Mouse (Mus musculus): Measurements from ENCODE around the gene Ogfod3. TPM values are rescaled to one million over a fixed set of nuclear protein-coding genes. Genes with fewer than 3 reads are reported as not detected.

The Ogfod3 gene
- polyA plus RNA-seq, 1 experiment from 2014 or later = 31.3 TPM

DNA sequence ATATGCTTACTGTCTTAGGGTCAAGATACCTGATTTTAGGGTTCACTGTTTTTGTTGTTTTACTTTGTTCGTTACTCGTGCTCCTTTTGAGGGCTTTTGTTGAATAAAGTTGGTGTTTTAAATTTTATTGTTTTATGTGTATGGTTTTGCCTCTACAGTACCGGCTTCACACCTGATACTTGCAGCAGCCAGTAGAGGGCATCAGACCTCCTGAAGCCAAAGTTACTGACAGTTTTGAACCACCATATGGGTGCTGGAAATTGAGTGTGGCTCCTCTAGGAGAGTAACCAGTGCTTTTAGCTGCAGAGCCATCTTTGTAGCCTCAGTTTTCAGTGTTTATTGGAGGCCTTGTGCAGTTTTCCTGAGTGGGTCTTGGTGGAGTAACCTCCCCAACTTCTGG is 56.3 kb downstream of the Ogfod3 start:
- no peak overlapping the region for H3K4me3 ChIP-seq (ENCODE audit: low read length)
- 75% methylated on average over 3 of the region's 3 CpGs for WGBS
- no peaks in the 10 kb centered on the region for H3K36me3 ChIP-seq (ENCODE audit: control insufficient read depth, insufficient read depth, low read length)
- H3K27me3 ChIP-seq (ENCODE audit: control insufficient read depth, insufficient read depth, low read length) = no peaks in the 10 kb centered on the region; the same call in 1 of the 2 replicates
- no peaks in the 10 kb centered on the region for H3K9me3 ChIP-seq (ENCODE audit: control insufficient read depth, low read length)
- no peak overlapping the region for H3K9ac ChIP-seq (ENCODE audit: low read depth, low read length)
- no peak for ATAC-seq (ENCODE audit: low FRiP score, low TSS enrichment)
- no peaks in the 10 kb centered on the region for H3K4me1 ChIP-seq (ENCODE audit: control insufficient read depth, insufficient read depth, low read length)
- no peak overlapping the region for H3K4me2 ChIP-seq (replicated peaks; ENCODE audit: low read depth, low read length)
- no peak overlapping the region for H3K27ac ChIP-seq (ENCODE audit: low read depth, low read length)

- H3K27ac ChIP-seq (ENCODE audit: low read depth, low read length) = no peak within 1 kb of the TSS
- H3K4me2 ChIP-seq (replicated peaks; ENCODE audit: low read depth, low read length) = no peak within 1 kb of the TSS
- H3K9ac ChIP-seq (ENCODE audit: low read depth, low read length) = no peak within 1 kb of the TSS
- H3K27me3 ChIP-seq (ENCODE audit: control insufficient read depth, insufficient read depth, low read length) = no peaks in the 10 kb centered on the region
- H3K4me3 ChIP-seq (ENCODE audit: low read length) = no peak within 1 kb of the TSS
- H3K9me3 ChIP-seq (ENCODE audit: control insufficient read depth, low read length) = no peaks in the 10 kb centered on the region
- no peaks in the 10 kb centered on the region for H3K4me1 ChIP-seq (ENCODE audit: control insufficient read depth, insufficient read depth, low read length)
- ATAC-seq (ENCODE audit: low FRiP score, low TSS enrichment) = no peak
- 93% methylated on average over 22 of the region's 22 CpGs for WGBS
- H3K36me3 ChIP-seq (ENCODE audit: control insufficient read depth, insufficient read depth, low read length) = no peaks in the 10 kb centered on the region
Measured at GRCm38 (mm10) chr11:121145865-121146264, 58.6 kb downstream of the Ogfod3 start, which contains the start of gene Tex19.1. Gene Tex19.1, plus strand, starts transcription at chr11:121146143.

GRCm38 (mm10) chr11:121143325-121144015 is 61.0 kb downstream of the Ogfod3 start:
- no peaks in the 10 kb centered on the region for H3K36me3 ChIP-seq (ENCODE audit: control insufficient read depth, insufficient read depth, low read length)
- WGBS = 83% methylated on average over 9 of the region's 9 CpGs
- H3K9ac ChIP-seq (ENCODE audit: low read depth, low read length) = no peak overlapping the region
- H3K4me1 ChIP-seq (ENCODE audit: control insufficient read depth, insufficient read depth, low read length) = no peaks in the 10 kb centered on the region
- no peak overlapping the region for H3K27ac ChIP-seq (ENCODE audit: low read depth, low read length)
- H3K4me3 ChIP-seq (ENCODE audit: low read length) = no peak overlapping the region
- no peak for ATAC-seq (ENCODE audit: low FRiP score, low TSS enrichment)
- no peaks in the 10 kb centered on the region for H3K27me3 ChIP-seq (ENCODE audit: control insufficient read depth, insufficient read depth, low read length)
- H3K9me3 ChIP-seq (ENCODE audit: control insufficient read depth, low read length) = no peaks in the 10 kb centered on the region
- H3K4me2 ChIP-seq (replicated peaks; ENCODE audit: low read depth, low read length) = no peak overlapping the region

GRCm38 (mm10) chr11:121138732-121139131 is 65.8 kb downstream of the Ogfod3 start:
- H3K4me3 ChIP-seq (ENCODE audit: low read length) = no peak overlapping the region
- no peak overlapping the region for H3K27ac ChIP-seq (ENCODE audit: low read depth, low read length)
- H3K27me3 ChIP-seq (ENCODE audit: control insufficient read depth, insufficient read depth, low read length) = no peaks in the 10 kb centered on the region
- H3K4me1 ChIP-seq (ENCODE audit: control insufficient read depth, insufficient read depth, low read length) = no peaks in the 10 kb centered on the region
- no peak overlapping the region for H3K4me2 ChIP-seq (replicated peaks; ENCODE audit: low read depth, low read length)
- no peaks in the 10 kb centered on the region for H3K36me3 ChIP-seq (ENCODE audit: control insufficient read depth, insufficient read depth, low read length)
- 50% methylated on average over 6 of the region's 6 CpGs for WGBS
- H3K9me3 ChIP-seq (ENCODE audit: control insufficient read depth, low read length) = no peaks in the 10 kb centered on the region
- H3K9ac ChIP-seq (ENCODE audit: low read depth, low read length) = no peak overlapping the region
- ATAC-seq (ENCODE audit: low FRiP score, low TSS enrichment) = no peak

- 79% methylated on average over 5 of the region's 5 CpGs for WGBS
- Histone ChIP-seq H3K4me2 (replicated peaks; ENCODE audit: low read depth, low read length) (no peak overlapping the region), H3K36me3 (ENCODE audit: control insufficient read depth, insufficient read depth, low read length) (no peaks in the 10 kb centered on the region), H3K27me3 (ENCODE audit: control insufficient read depth, insufficient read depth, low read length) (no peaks in the 10 kb centered on the region), H3K4me1 (ENCODE audit: control insufficient read depth, insufficient read depth, low read length) (no peaks in the 10 kb centered on the region), H3K27ac (ENCODE audit: low read depth, low read length) (no peak overlapping the region), H3K9ac (ENCODE audit: low read depth, low read length) (no peak overlapping the region), H3K9me3 (ENCODE audit: control insufficient read depth, low read length) (no peaks in the 10 kb centered on the region), H3K4me3 (ENCODE audit: low read length) (no peak overlapping the region)
- ATAC-seq (ENCODE audit: low FRiP score, low TSS enrichment) = no peak
Measured at GRCm38 (mm10) chr11:121137682-121138081, 66.8 kb downstream of the Ogfod3 start.

- no peaks in the 10 kb centered on the region for H3K36me3 ChIP-seq (ENCODE audit: control insufficient read depth, insufficient read depth, low read length)
- no peak overlapping the region for H3K4me2 ChIP-seq (replicated peaks; ENCODE audit: low read depth, low read length)
- H3K4me3 ChIP-seq (ENCODE audit: low read length) = no peak overlapping the region
- H3K4me1 ChIP-seq (ENCODE audit: control insufficient read depth, insufficient read depth, low read length) = no peaks in the 10 kb centered on the region
- whole genome bisulfite sequencing = 24% methylated on average over 1 of the region's 1 CpGs
- no peak overlapping the region for H3K27ac ChIP-seq (ENCODE audit: low read depth, low read length)
- H3K27me3 ChIP-seq (ENCODE audit: control insufficient read depth, insufficient read depth, low read length) = no peaks in the 10 kb centered on the region
- H3K9ac ChIP-seq (ENCODE audit: low read depth, low read length) = no peak overlapping the region
- no peaks in the 10 kb centered on the region for H3K9me3 ChIP-seq (ENCODE audit: control insufficient read depth, low read length)
- ATAC-seq (ENCODE audit: low FRiP score, low TSS enrichment) = 0 out of 2 replicates have a peak, but pooled peaks have one; percentile 35
Measured at GRCm38 (mm10) chr11:121134600-121134999, 69.9 kb downstream of the Ogfod3 start.

- no peak for ATAC-seq (ENCODE audit: low FRiP score, low TSS enrichment)
- Histone ChIP-seq H3K4me3 (ENCODE audit: low read length) (no peak overlapping the region), H3K4me1 (ENCODE audit: control insufficient read depth, insufficient read depth, low read length) (no peaks in the 10 kb centered on the region), H3K27ac (ENCODE audit: low read depth, low read length) (no peak overlapping the region), H3K4me2 (replicated peaks; ENCODE audit: low read depth, low read length) (no peak overlapping the region), H3K36me3 (ENCODE audit: control insufficient read depth, insufficient read depth, low read length) (no peaks in the 10 kb centered on the region), H3K9me3 (ENCODE audit: control insufficient read depth, low read length) (no peaks in the 10 kb centered on the region), H3K9ac (ENCODE audit: low read depth, low read length) (no peak overlapping the region), H3K27me3 (ENCODE audit: control insufficient read depth, insufficient read depth, low read length) (no peaks in the 10 kb centered on the region)
- 61% methylated on average over 1 of the region's 1 CpGs for WGBS
Measured at GRCm38 (mm10) chr11:121129616-121130015, 74.9 kb downstream of the Ogfod3 start.

Other genes starting within 250 kb of the Ogfod3 start
- gene Csnk1d, start 213.4 kb downstream of the Ogfod3 start, polyA plus RNA-seq (2014; fragmentation: Nextera tagmentation; extraction: Ambion mirVana) = 49.8 and 78.9 TPM in 2 replicates
- gene Cd7, start 165.3 kb downstream of the Ogfod3 start, polyA plus RNA-seq (2014; fragmentation: Nextera tagmentation; extraction: Ambion mirVana) = not detected in 2 replicates
- gene Sectm1b, start 141.1 kb downstream of the Ogfod3 start, polyA plus RNA-seq (2014; fragmentation: Nextera tagmentation; extraction: Ambion mirVana) = not detected in 2 replicates
- gene Sectm1a, start 123.5 kb downstream of the Ogfod3 start, polyA plus RNA-seq (2014; fragmentation: Nextera tagmentation; extraction: Ambion mirVana) = 0.22 and 0.26 TPM in 2 replicates
- not detected in 2 replicates for gene Tex19.2, start 86.0 kb downstream of the Ogfod3 start, polyA plus RNA-seq (2014; fragmentation: Nextera tagmentation; extraction: Ambion mirVana)
- not detected in 2 replicates for gene Tex19.1, start 58.6 kb downstream of the Ogfod3 start, polyA plus RNA-seq (2014; fragmentation: Nextera tagmentation; extraction: Ambion mirVana)
- not detected in 2 replicates for gene Uts2r, start 44.4 kb downstream of the Ogfod3 start, polyA plus RNA-seq (2014; fragmentation: Nextera tagmentation; extraction: Ambion mirVana)
- 10.1 and 10.3 TPM in 2 replicates for gene Hexdc, start 278 bp downstream of the Ogfod3 start, polyA plus RNA-seq (2014; fragmentation: Nextera tagmentation; extraction: Ambion mirVana)
- gene Cybc1, start 24.6 kb upstream of the Ogfod3 start, polyA plus RNA-seq (2014; fragmentation: Nextera tagmentation; extraction: Ambion mirVana) = 24.5 and 33.0 TPM in 2 replicates
- gene Narf, start 32.5 kb upstream of the Ogfod3 start, polyA plus RNA-seq (2014; fragmentation: Nextera tagmentation; extraction: Ambion mirVana) = 27.5 and 53.1 TPM in 2 replicates
- 10.5 and 10.8 TPM in 2 replicates for gene Foxk2, start 55.3 kb upstream of the Ogfod3 start, polyA plus RNA-seq (2014; fragmentation: Nextera tagmentation; extraction: Ambion mirVana)
- 84.5 and 101 TPM in 2 replicates for gene Wdr45b, start 149.7 kb upstream of the Ogfod3 start, polyA plus RNA-seq (2014; fragmentation: Nextera tagmentation; extraction: Ambion mirVana)
- 3.2 and 4.3 TPM in 2 replicates for gene Rab40b, start 183.5 kb upstream of the Ogfod3 start, polyA plus RNA-seq (2014; fragmentation: Nextera tagmentation; extraction: Ambion mirVana)
- 6.3 and 7.4 TPM in 2 replicates for gene Fn3krp, start 216.7 kb upstream of the Ogfod3 start, polyA plus RNA-seq (2014; fragmentation: Nextera tagmentation; extraction: Ambion mirVana)
- gene Fn3k, start 230.2 kb upstream of the Ogfod3 start, polyA plus RNA-seq (2014; fragmentation: Nextera tagmentation; extraction: Ambion mirVana) = 0.81 and 1.4 TPM in 2 replicates
- 19.4 and 35.1 TPM in 2 replicates for gene Tbcd, start 247.2 kb upstream of the Ogfod3 start, polyA plus RNA-seq (2014; fragmentation: Nextera tagmentation; extraction: Ambion mirVana)